Mouse (Mus musculus) c-Kit-positive CD71-positive TER-119-negative erythroid progenitor cells, embryonic 14.5 days (primary cell): ENCODE data around the gene Ap4b1.
"Not testable (repeated sequence)": the region's sequence is repeated elsewhere in the genome, so short reads cannot be mapped to it uniquely, and the experiment has no call there.

Experiments
- DNase-seq: peaks from one replicate; pipeline ENCODE4 v3.0.0-alpha.2; 2013; ENCODE audit warnings: low read depth

Ap4b1 gene

GRCm38 (mm10) chr3:103808891-103809798, at the start of gene Ap4b1, which contains the start of the genes Dclre1b and Gm43064:
Gene Ap4b1, plus strand, starts transcription at chr3:103809520.
Gene Dclre1b, minus strand, starts transcription at chr3:103809444.
Gene Gm43064, plus strand, starts transcription at chr3:103809573.
- peak; percentile 81 for DNase-seq

- DNase-seq, result no peak
Measured at GRCm38 (mm10) chr3:103766789-103767188, 42.5 kb upstream of the Ap4b1 start.

GRCm38 (mm10) chr3:103771531-103772130, 37.7 kb upstream of the Ap4b1 start:
- DNase-seq, result no peak

- DNase-seq, result no peak
Measured at GRCm38 (mm10) chr3:103772846-103773245, 36.5 kb upstream of the Ap4b1 start.

- DNase-seq, result no peak
Measured at GRCm38 (mm10) chr3:103773508-103773907, 35.8 kb upstream of the Ap4b1 start.

GRCm38 (mm10) chr3:103774009-103774408, 35.3 kb upstream of the Ap4b1 start:
- no peak for DNase-seq

- no peak for DNase-seq
Measured at GRCm38 (mm10) chr3:103777940-103778339, 31.4 kb upstream of the Ap4b1 start.

- no peak for DNase-seq
Measured at GRCm38 (mm10) chr3:103778660-103779059, 30.7 kb upstream of the Ap4b1 start.

GRCm38 (mm10) chr3:103779183-103779582, 30.1 kb upstream of the Ap4b1 start:
- no peak for DNase-seq

- no peak for DNase-seq
Measured at GRCm38 (mm10) chr3:103780271-103780670, 29.0 kb upstream of the Ap4b1 start.

- no peak for DNase-seq
Measured at GRCm38 (mm10) chr3:103780777-103781176, 28.5 kb upstream of the Ap4b1 start.

- DNase-seq, result no peak
Measured at GRCm38 (mm10) chr3:103782844-103783609, 26.3 kb upstream of the Ap4b1 start.

- DNase-seq, result no peak
Measured at GRCm38 (mm10) chr3:103787225-103787624, 22.1 kb upstream of the Ap4b1 start.

GRCm38 (mm10) chr3:103789096-103789495, 20.2 kb upstream of the Ap4b1 start:
- DNase-seq, result no peak

GRCm38 (mm10) chr3:103789891-103790345, 19.4 kb upstream of the Ap4b1 start:
- peak; percentile 53 for DNase-seq

- no peak for DNase-seq
Measured at GRCm38 (mm10) chr3:103790346-103791145, 18.8 kb upstream of the Ap4b1 start.

GRCm38 (mm10) chr3:103791230-103792110, 17.9 kb upstream of the Ap4b1 start, which contains the start of gene Hipk1:
Gene Hipk1, minus strand, starts transcription at chr3:103791563.
- peak; percentile 84 for DNase-seq

GRCm38 (mm10) chr3:103792111-103792406, 17.3 kb upstream of the Ap4b1 start:
- not testable (repeated sequence) for DNase-seq

GRCm38 (mm10) chr3:103792566-103792965, 16.8 kb upstream of the Ap4b1 start:
- DNase-seq, result no peak

GRCm38 (mm10) chr3:103796389-103796788, 12.9 kb upstream of the Ap4b1 start:
- no peak for DNase-seq

- peak; percentile 81 for DNase-seq
Measured at GRCm38 (mm10) chr3:103799507-103799906, 9.8 kb upstream of the Ap4b1 start.
